Mouse (Mus musculus) kidney, postnatal 4 days (tissue): Measurements from ENCODE around the gene Phykpl.
"Not testable (repeated sequence)": the region's sequence is repeated elsewhere in the genome, so short reads cannot be mapped to it uniquely, and the experiment has no call there.

Experiments used
- DNase-seq, 2 experiments: peaks; one replicate each; pipeline ENCODE4 v3.0.0; 2021; ENCODE audit warnings: mixed read lengths in 2 of 2

Phykpl gene

GRCm38 (mm10) chr11:51618894-51619408, 34.4 kb downstream of the Phykpl start:
- no peak for DNase-seq

- peak; percentile 97 to 98 for DNase-seq
These were observed 35.0 kb downstream of the Phykpl start, which contains the start of gene Nhp2 for GRCm38 (mm10) chr11:51619409-51620060. Nhp2 (plus strand) TSS chr11:51619735.

- no peak for DNase-seq
These were observed 35.5 kb downstream of the Phykpl start for GRCm38 (mm10) chr11:51620084-51620483.

- DNase-seq: no peak
These were observed 37.2 kb downstream of the Phykpl start for GRCm38 (mm10) chr11:51621776-51622175.

- no peak for DNase-seq
These were observed 38.5 kb downstream of the Phykpl start for GRCm38 (mm10) chr11:51622971-51623491.

GRCm38 (mm10) chr11:51625187-51625820, 40.7 kb downstream of the Phykpl start:
- DNase-seq: no peak

- DNase-seq: no peak
These were observed 42.9 kb downstream of the Phykpl start for GRCm38 (mm10) chr11:51627425-51627824.

- no peak for DNase-seq
These were observed 43.4 kb downstream of the Phykpl start for GRCm38 (mm10) chr11:51627907-51628306.

- DNase-seq: no peak
These were observed 45.2 kb downstream of the Phykpl start for GRCm38 (mm10) chr11:51629651-51630314.

- peak; percentile 21 to 45 for DNase-seq
These were observed 47.7 kb downstream of the Phykpl start for GRCm38 (mm10) chr11:51632130-51632753.

GRCm38 (mm10) chr11:51633200-51633599, 48.6 kb downstream of the Phykpl start:
- DNase-seq: not testable (repeated sequence)

GRCm38 (mm10) chr11:51633721-51634120, 49.2 kb downstream of the Phykpl start:
- no peak for DNase-seq

GRCm38 (mm10) chr11:51635127-51635524, 50.6 kb downstream of the Phykpl start:
- no peak for DNase-seq

- DNase-seq: peak; percentile 89 to 94
These were observed 51.2 kb downstream of the Phykpl start, which contains the start of gene Rmnd5b for GRCm38 (mm10) chr11:51635525-51636322. Rmnd5b (minus strand) TSS chr11:51635896.

GRCm38 (mm10) chr11:51636323-51636684, 51.7 kb downstream of the Phykpl start:
- DNase-seq: peak; percentile 75 to 84

GRCm38 (mm10) chr11:51637971-51638414, 53.4 kb downstream of the Phykpl start:
- DNase-seq: peak; percentile 67 to 77

GRCm38 (mm10) chr11:51638497-51638896, 53.9 kb downstream of the Phykpl start:
- DNase-seq: no peak

- DNase-seq: no peak
These were observed 56.2 kb downstream of the Phykpl start for GRCm38 (mm10) chr11:51640748-51641147.

- no peak for DNase-seq
These were observed 58.6 kb downstream of the Phykpl start for GRCm38 (mm10) chr11:51643202-51643601.

- no peak for DNase-seq
These were observed 59.2 kb downstream of the Phykpl start for GRCm38 (mm10) chr11:51643761-51644160.

- DNase-seq: no peak
These were observed 59.7 kb downstream of the Phykpl start for GRCm38 (mm10) chr11:51644217-51644616.

- DNase-seq: peak; percentile 25 to 37
These were observed 60.7 kb downstream of the Phykpl start for GRCm38 (mm10) chr11:51645293-51645692.
